Mouse (Mus musculus) erythroblast, embryonic 14.5 days (primary cell): ENCODE measurements around the gene Tbc1d2.

Experiments
- GATA1 ChIP-seq: IDR thresholded peaks from 2 replicates; pipeline ENCODE4 v1.6.1; 2012; ENCODE audit warnings: low read length, inconsistent platforms, mixed read lengths
- TAL1 ChIP-seq: IDR thresholded peaks from 3 replicates; pipeline ENCODE4 v1.6.1; 2012; ENCODE audit warnings: low read length, inconsistent platforms, mixed read lengths

DNA sequence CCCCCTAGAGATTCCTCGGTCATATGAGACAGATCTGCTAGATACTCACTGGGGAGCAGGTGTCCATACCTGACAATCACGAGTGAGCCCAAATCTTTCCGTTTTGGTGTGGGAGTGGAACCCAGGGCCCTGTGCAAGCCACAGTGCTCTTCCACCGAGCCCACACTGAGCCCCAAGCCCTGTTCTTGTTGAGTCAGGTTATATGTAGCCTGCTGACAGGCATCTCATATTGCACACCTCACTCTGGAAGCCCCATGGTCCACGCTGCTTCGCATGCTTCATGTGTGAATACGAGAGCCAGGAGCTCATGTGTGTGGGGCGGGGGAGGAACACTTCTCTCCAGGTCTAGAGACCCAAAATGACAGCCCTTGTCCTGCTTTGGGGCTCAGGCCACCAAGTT lies 60.9 kb downstream of the Tbc1d2 start:
- no peak for TF ChIP-seq TAL1
- TF ChIP-seq GATA1 = no peak
